Mouse (Mus musculus) lung, postnatal 0 days (tissue): ENCODE data around the gene Nox4.

Experiments used
- CTCF ChIP-seq: IDR thresholded peaks from 2 replicates; pipeline ENCODE4 v1.5.1; 2016; ENCODE audit warnings: antibody characterized with exemption, mild to moderate bottlenecking
- EP300 ChIP-seq: IDR thresholded peaks from 2 replicates; pipeline ENCODE4 v1.6.1; 2016; ENCODE audit warnings: antibody characterized with exemption, mild to moderate bottlenecking, control low read depth

DNA sequence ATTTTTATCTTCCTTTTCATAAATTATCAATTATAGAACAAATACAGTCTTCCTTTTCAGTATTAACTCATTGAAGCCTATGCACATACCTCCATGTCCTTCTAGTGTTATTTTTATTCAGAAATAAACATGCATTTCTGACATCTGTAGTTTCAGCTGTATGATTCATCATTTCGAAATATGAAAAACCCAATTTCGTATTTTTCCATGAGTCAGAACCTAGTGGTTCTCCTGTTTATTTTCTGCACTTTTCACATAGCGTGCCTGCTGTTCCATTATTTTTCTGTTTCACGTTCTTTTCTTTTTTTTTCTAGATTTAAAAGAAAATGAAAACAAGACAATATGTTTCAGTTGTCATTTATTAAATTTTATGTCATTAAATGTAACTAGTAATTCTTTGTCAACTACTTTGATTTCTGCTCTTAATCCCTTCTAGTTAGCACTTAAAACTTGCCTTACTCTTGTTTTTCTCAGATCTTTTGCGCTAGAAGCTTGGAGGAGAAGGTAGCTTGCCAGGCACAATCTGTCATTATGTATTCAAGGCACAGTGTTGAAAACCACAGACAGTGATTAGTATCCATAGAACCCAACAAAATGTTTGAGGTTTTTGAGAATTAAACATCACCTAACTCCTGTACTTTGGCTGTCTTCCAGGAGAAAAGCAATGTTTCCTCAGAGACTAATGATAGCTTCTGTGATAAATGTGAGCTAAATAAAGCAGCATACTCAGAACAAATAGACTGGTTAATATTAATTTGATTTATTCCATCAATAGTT lies 85.1 kb downstream of the Nox4 start:
- TF ChIP-seq CTCF (no peak), EP300 (no peak)
